Mouse (Mus musculus) fibroblast of lung, adult 2 months (primary cell): ENCODE measurements at regions not wholly inside any gene's neighbourhood (a gene's known extent, or its start where the extent isn't known, plus 50 kb on each side); places are given as distances from the start of the nearest gene placed in this dataset.

Experiments used
- DNase-seq: peaks from one replicate; pipeline ENCODE4 v3.0.0-alpha.2; 2011; ENCODE audit warnings: low read depth

DNA sequence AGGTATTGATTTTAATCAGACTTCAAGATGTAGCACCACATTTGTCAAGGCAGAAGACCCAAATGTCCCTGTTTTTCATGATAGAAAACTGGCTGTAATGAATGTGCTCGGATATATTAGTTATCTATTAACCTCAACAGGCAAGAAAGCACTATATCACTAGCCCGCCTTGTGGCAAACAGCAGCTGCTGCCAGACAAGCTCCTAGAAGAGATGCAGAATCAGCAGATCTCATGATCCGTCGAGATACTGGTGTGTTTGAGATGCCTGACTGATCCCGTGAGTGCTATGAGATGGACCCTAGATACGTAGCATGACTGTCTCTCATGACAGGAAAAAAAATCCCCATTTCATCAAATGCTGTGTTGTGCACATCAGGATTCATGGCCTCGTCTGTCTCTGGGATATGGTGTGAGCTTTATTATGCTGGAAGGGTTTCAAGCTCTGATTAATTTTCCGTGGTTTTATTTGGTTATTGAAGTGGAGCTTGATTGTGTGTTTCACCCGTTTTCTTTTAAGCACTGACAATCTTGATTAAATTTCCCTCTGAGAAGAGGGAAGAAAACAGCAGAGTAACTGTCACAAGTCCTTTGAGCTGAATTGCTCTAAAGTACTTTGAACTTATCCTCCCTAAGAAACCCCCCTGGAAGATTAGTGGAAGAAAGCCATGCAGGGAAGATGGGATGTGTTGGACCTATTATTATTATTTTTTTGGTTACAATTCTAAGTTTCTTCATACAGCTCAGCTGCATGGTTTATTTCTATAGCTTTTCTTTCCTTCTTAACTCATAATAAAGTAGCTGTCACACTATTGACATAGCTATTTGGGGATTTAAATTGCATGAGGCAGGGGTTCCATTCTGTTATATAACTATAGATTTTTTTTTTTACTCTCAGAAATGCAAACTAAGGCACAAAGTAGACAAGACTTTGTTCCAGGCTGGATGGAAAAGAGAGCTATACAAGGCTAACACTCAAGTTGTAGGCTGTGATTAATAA, 287.4 kb upstream of the Frg1 start:
- no peak for DNase-seq
